Mouse (Mus musculus): ENCODE measurements around the gene Tdrd5. TPM values are rescaled to one million over a fixed set of nuclear protein-coding genes. Genes with fewer than 3 reads are reported as not detected.
A peak's percentile ranks its signal among the peaks of the same experiment; 100 is the strongest.
"Not testable (repeated sequence)": the region's sequence is repeated elsewhere in the genome, so short reads cannot be mapped to it uniquely, and the experiment has no call there.

The Tdrd5 gene
- polyA plus RNA-seq, 1 experiment from 2014 or later = 1.3 TPM

GRCm38 (mm10) chr1:156271654-156272053 lies 31.8 kb downstream of the Tdrd5 start:
- H3K9ac ChIP-seq (ENCODE audit: low read length) = no peak overlapping the region
- H3K36me3 ChIP-seq (ENCODE audit: control insufficient read depth, insufficient read depth, low read length) = no peaks in the 10 kb centered on the region
- H3K27ac ChIP-seq (ENCODE audit: low read length) = no peak overlapping the region
- no peak for ATAC-seq (ENCODE audit: low read depth)
- H3K4me3 ChIP-seq (ENCODE audit: low read length) = no peak overlapping the region
- WGBS = 37% methylated on average over 5 of the region's 5 CpGs
- H3K9me3 ChIP-seq (ENCODE audit: control insufficient read depth, low read length) = no peaks in the 10 kb centered on the region
- H3K4me2 ChIP-seq (ENCODE audit: low read depth, low read length) = no peak overlapping the region
- H3K4me1 ChIP-seq (replicated peaks; ENCODE audit: control insufficient read depth, insufficient read depth, low read length) = no peaks in the 10 kb centered on the region
- no peaks in the 10 kb centered on the region for H3K27me3 ChIP-seq (ENCODE audit: control insufficient read depth, insufficient read depth, low read depth, low read length)

GRCm38 (mm10) chr1:156270471-156270870 lies 33.0 kb downstream of the Tdrd5 start:
- ATAC-seq (ENCODE audit: low read depth) = no peak
- 69% methylated on average over 9 of the region's 9 CpGs for WGBS
- no peak overlapping the region for H3K27ac ChIP-seq (ENCODE audit: low read length)

GRCm38 (mm10) chr1:156268546-156268945 lies 34.9 kb downstream of the Tdrd5 start:
- H3K27ac ChIP-seq (ENCODE audit: low read length); H3K4me2 ChIP-seq (ENCODE audit: low read depth, low read length); H3K27me3 ChIP-seq (ENCODE audit: control insufficient read depth, insufficient read depth, low read depth, low read length); H3K4me3 ChIP-seq (ENCODE audit: low read length); ATAC-seq (ENCODE audit: low read depth); H3K36me3 ChIP-seq (ENCODE audit: control insufficient read depth, insufficient read depth, low read length); H3K4me1 ChIP-seq (replicated peaks; ENCODE audit: control insufficient read depth, insufficient read depth, low read length); H3K9ac ChIP-seq (ENCODE audit: low read length); H3K9me3 ChIP-seq (ENCODE audit: control insufficient read depth, low read length): not testable (repeated sequence)
- WGBS = 42% methylated on average over 3 of the region's 3 CpGs

More at GRCm38 (mm10) chr1:156270471-156270870, 33.0 kb downstream of the Tdrd5 start:
- Histone ChIP-seq H3K9ac (ENCODE audit: low read length) (no peak overlapping the region), H3K4me2 (ENCODE audit: low read depth, low read length) (no peak overlapping the region), H3K4me3 (ENCODE audit: low read length) (no peak overlapping the region), H3K4me1 (replicated peaks; ENCODE audit: control insufficient read depth, insufficient read depth, low read length) (no peaks in the 10 kb centered on the region), H3K9me3 (ENCODE audit: control insufficient read depth, low read length) (no peaks in the 10 kb centered on the region), H3K36me3 (ENCODE audit: control insufficient read depth, insufficient read depth, low read length) (no peaks in the 10 kb centered on the region), H3K27me3 (ENCODE audit: control insufficient read depth, insufficient read depth, low read depth, low read length) (no peaks in the 10 kb centered on the region)

- Histone ChIP-seq H3K9ac (ENCODE audit: low read length) (no peak overlapping the region), H3K36me3 (ENCODE audit: control insufficient read depth, insufficient read depth, low read length) (no peaks in the 10 kb centered on the region), H3K27me3 (ENCODE audit: control insufficient read depth, insufficient read depth, low read depth, low read length) (no peaks in the 10 kb centered on the region), H3K9me3 (ENCODE audit: control insufficient read depth, low read length) (no peaks in the 10 kb centered on the region), H3K4me2 (ENCODE audit: low read depth, low read length) (no peak overlapping the region), H3K4me3 (ENCODE audit: low read length) (no peak overlapping the region), H3K4me1 (replicated peaks; ENCODE audit: control insufficient read depth, insufficient read depth, low read length) (no peaks in the 10 kb centered on the region), H3K27ac (ENCODE audit: low read length) (no peak overlapping the region)
- whole genome bisulfite sequencing = 87% methylated on average over 8 of the region's 8 CpGs
- no peak for ATAC-seq (ENCODE audit: low read depth)
These were observed 39.5 kb downstream of the Tdrd5 start for GRCm38 (mm10) chr1:156263946-156264345.

- ATAC-seq (ENCODE audit: low read depth) = no peak
- 50% methylated on average over 2 of the region's 2 CpGs for WGBS
- no peak overlapping the region for H3K27ac ChIP-seq (ENCODE audit: low read length)
- H3K4me1 ChIP-seq (replicated peaks; ENCODE audit: control insufficient read depth, insufficient read depth, low read length) = no peaks in the 10 kb centered on the region
- H3K9ac ChIP-seq (ENCODE audit: low read length) = no peak overlapping the region
- no peaks in the 10 kb centered on the region for H3K36me3 ChIP-seq (ENCODE audit: control insufficient read depth, insufficient read depth, low read length)
- H3K9me3 ChIP-seq (ENCODE audit: control insufficient read depth, low read length) = no peaks in the 10 kb centered on the region
- H3K4me2 ChIP-seq (ENCODE audit: low read depth, low read length) = no peak overlapping the region
- H3K27me3 ChIP-seq (ENCODE audit: control insufficient read depth, insufficient read depth, low read depth, low read length) = no peaks in the 10 kb centered on the region
- H3K4me3 ChIP-seq (ENCODE audit: low read length) = no peak overlapping the region
These were observed 40.1 kb downstream of the Tdrd5 start for GRCm38 (mm10) chr1:156263352-156263751.

GRCm38 (mm10) chr1:156254866-156255265 lies 48.6 kb downstream of the Tdrd5 start:
- ATAC-seq (ENCODE audit: low read depth) = no peak
- H3K36me3 ChIP-seq (ENCODE audit: control insufficient read depth, insufficient read depth, low read length) = no peaks in the 10 kb centered on the region
- no peaks in the 10 kb centered on the region for H3K4me1 ChIP-seq (replicated peaks; ENCODE audit: control insufficient read depth, insufficient read depth, low read length)
- no peak overlapping the region for H3K4me3 ChIP-seq (ENCODE audit: low read length)
- no peaks in the 10 kb centered on the region for H3K27me3 ChIP-seq (ENCODE audit: control insufficient read depth, insufficient read depth, low read depth, low read length)
- H3K9ac ChIP-seq (ENCODE audit: low read length) = no peak overlapping the region
- H3K4me2 ChIP-seq (ENCODE audit: low read depth, low read length) = no peak overlapping the region
- WGBS = 67% methylated on average over 4 of the region's 4 CpGs
- H3K27ac ChIP-seq (ENCODE audit: low read length) = no peak overlapping the region
- H3K9me3 ChIP-seq (ENCODE audit: control insufficient read depth, low read length) = no peaks in the 10 kb centered on the region

- not testable (repeated sequence) for H3K4me1 ChIP-seq (replicated peaks; ENCODE audit: control insufficient read depth, insufficient read depth, low read length); H3K9me3 ChIP-seq (ENCODE audit: control insufficient read depth, low read length); H3K36me3 ChIP-seq (ENCODE audit: control insufficient read depth, insufficient read depth, low read length); H3K27me3 ChIP-seq (ENCODE audit: control insufficient read depth, insufficient read depth, low read depth, low read length); H3K9ac ChIP-seq (ENCODE audit: low read length); H3K27ac ChIP-seq (ENCODE audit: low read length); ATAC-seq (ENCODE audit: low read depth); H3K4me3 ChIP-seq (ENCODE audit: low read length); H3K4me2 ChIP-seq (ENCODE audit: low read depth, low read length)
- 70% methylated on average over 4 of the region's 4 CpGs for WGBS
These were observed 52.4 kb downstream of the Tdrd5 start for GRCm38 (mm10) chr1:156251096-156251495.

- H3K9me3 ChIP-seq (ENCODE audit: control insufficient read depth, low read length) = no peaks in the 10 kb centered on the region
- H3K27me3 ChIP-seq (ENCODE audit: control insufficient read depth, insufficient read depth, low read depth, low read length) = no peaks in the 10 kb centered on the region
- H3K4me1 ChIP-seq (replicated peaks; ENCODE audit: control insufficient read depth, insufficient read depth, low read length) = no peaks in the 10 kb centered on the region
- ATAC-seq (ENCODE audit: low read depth) = no peak
- no peak overlapping the region for H3K27ac ChIP-seq (ENCODE audit: low read length)
- no peak overlapping the region for H3K4me3 ChIP-seq (ENCODE audit: low read length)
- no peak overlapping the region for H3K9ac ChIP-seq (ENCODE audit: low read length)
- H3K4me2 ChIP-seq (ENCODE audit: low read depth, low read length) = no peak overlapping the region
- H3K36me3 ChIP-seq (ENCODE audit: control insufficient read depth, insufficient read depth, low read length) = no peaks in the 10 kb centered on the region
- WGBS = 48% methylated on average over 3 of the region's 3 CpGs
These were observed 55.6 kb downstream of the Tdrd5 start for GRCm38 (mm10) chr1:156247893-156248292.

- H3K4me1 ChIP-seq (replicated peaks; ENCODE audit: control insufficient read depth, insufficient read depth, low read length) = no peaks in the 10 kb centered on the region
These were observed 61.6 kb downstream of the Tdrd5 start for GRCm38 (mm10) chr1:156241713-156242348.

GRCm38 (mm10) chr1:156241035-156241434 lies 62.4 kb downstream of the Tdrd5 start:
- Histone ChIP-seq H3K36me3 (ENCODE audit: control insufficient read depth, insufficient read depth, low read length) (no peaks in the 10 kb centered on the region), H3K4me3 (ENCODE audit: low read length) (no peak overlapping the region), H3K4me2 (ENCODE audit: low read depth, low read length) (no peak overlapping the region), H3K4me1 (replicated peaks; ENCODE audit: control insufficient read depth, insufficient read depth, low read length) (no peaks in the 10 kb centered on the region), H3K27me3 (ENCODE audit: control insufficient read depth, insufficient read depth, low read depth, low read length) (no peaks in the 10 kb centered on the region), H3K9ac (ENCODE audit: low read length) (no peak overlapping the region), H3K27ac (ENCODE audit: low read length) (no peak overlapping the region), H3K9me3 (ENCODE audit: control insufficient read depth, low read length) (no peaks in the 10 kb centered on the region)
- ATAC-seq (ENCODE audit: low read depth) = no peak; the same call in 1 of the 2 replicates
- 38% methylated on average over 2 of the region's 2 CpGs for WGBS

More at GRCm38 (mm10) chr1:156241713-156242348, 61.6 kb downstream of the Tdrd5 start:
- no peaks in the 10 kb centered on the region for H3K9me3 ChIP-seq (ENCODE audit: control insufficient read depth, low read length)
- no peaks in the 10 kb centered on the region for H3K27me3 ChIP-seq (ENCODE audit: control insufficient read depth, insufficient read depth, low read depth, low read length)
- no peak overlapping the region for H3K27ac ChIP-seq (ENCODE audit: low read length)
- no peak overlapping the region for H3K4me2 ChIP-seq (ENCODE audit: low read depth, low read length)
- ATAC-seq (ENCODE audit: low read depth) = peak; percentile 49; the same call in 1 of the 2 replicates
- no peaks in the 10 kb centered on the region for H3K36me3 ChIP-seq (ENCODE audit: control insufficient read depth, insufficient read depth, low read length)
- H3K4me3 ChIP-seq (ENCODE audit: low read length) = no peak overlapping the region
- WGBS = 7% methylated on average over 14 of the region's 14 CpGs
- no peak overlapping the region for H3K9ac ChIP-seq (ENCODE audit: low read length)
